Mouse (Mus musculus) splenic B cell, adult 2 months (primary cell): ENCODE measurements around the gene Pik3c2a.
A peak's percentile ranks its signal among the peaks of the same experiment; 100 is the strongest.
"Not testable (repeated sequence)": the region's sequence is repeated elsewhere in the genome, so short reads cannot be mapped to it uniquely, and the experiment has no call there.

Source experiments
- DNase-seq: peaks from one replicate; pipeline ENCODE4 v3.0.0-alpha.2; 2011; ENCODE audit warnings: low read depth, low spot score
- H3K27me3 ChIP-seq: 2 replicates; pipeline ENCODE4 v1.6.1; 2012; ENCODE audit warnings: mild to moderate bottlenecking, low read length, moderate library complexity, mixed read lengths; ENCODE audit not compliant: control insufficient read depth, poor library complexity, insufficient read depth, severe bottlenecking
- H3K36me3 ChIP-seq: 2 replicates; pipeline ENCODE4 v1.6.1; 2012; ENCODE audit warnings: mild to moderate bottlenecking, low read length, moderate library complexity, mixed read lengths; ENCODE audit not compliant: control insufficient read depth, poor library complexity, insufficient read depth, severe bottlenecking

Gene Pik3c2a

GRCm38 (mm10) chr7:116442226-116442625 is 1.0 kb downstream of the Pik3c2a start:
- Histone ChIP-seq H3K36me3 (no peaks in the 10 kb centered on the region), H3K27me3 (no peaks in the 10 kb centered on the region; the same call in 1 of the 2 replicates)
- no peak for DNase-seq

DNA sequence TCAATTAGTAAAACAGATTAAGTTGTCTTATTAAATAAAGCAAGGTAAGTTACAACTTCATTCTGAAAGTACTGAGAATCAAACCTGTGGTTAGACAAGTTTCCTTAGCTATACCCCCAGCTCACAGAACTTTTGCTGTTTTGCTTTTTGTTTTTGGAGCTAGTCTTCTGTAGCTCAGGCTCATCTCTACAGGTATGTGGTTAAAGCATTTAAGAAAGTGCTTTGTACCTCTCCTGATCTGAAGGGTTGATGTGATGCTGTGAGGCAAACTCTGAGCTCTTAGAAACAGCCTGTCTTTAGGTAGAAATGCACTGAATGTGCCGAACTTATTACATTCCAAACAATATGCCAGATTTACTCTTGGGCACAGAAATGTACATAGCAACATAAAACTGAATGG is 1.9 kb downstream of the Pik3c2a start:
- H3K27me3 ChIP-seq: no peaks in the 10 kb centered on the region; the same call in 1 of the 2 replicates
- DNase-seq: no peak
- H3K36me3 ChIP-seq: no peaks in the 10 kb centered on the region

GRCm38 (mm10) chr7:116431661-116432060 is 11.6 kb downstream of the Pik3c2a start:
- H3K27me3 ChIP-seq: no peaks in the 10 kb centered on the region
- H3K36me3 ChIP-seq: no peaks in the 10 kb centered on the region
- no peak for DNase-seq

- DNase-seq: no peak
- Histone ChIP-seq H3K36me3 (no peaks in the 10 kb centered on the region), H3K27me3 (no peaks in the 10 kb centered on the region)
Measured at GRCm38 (mm10) chr7:116430926-116431325, 12.3 kb downstream of the Pik3c2a start.

DNA sequence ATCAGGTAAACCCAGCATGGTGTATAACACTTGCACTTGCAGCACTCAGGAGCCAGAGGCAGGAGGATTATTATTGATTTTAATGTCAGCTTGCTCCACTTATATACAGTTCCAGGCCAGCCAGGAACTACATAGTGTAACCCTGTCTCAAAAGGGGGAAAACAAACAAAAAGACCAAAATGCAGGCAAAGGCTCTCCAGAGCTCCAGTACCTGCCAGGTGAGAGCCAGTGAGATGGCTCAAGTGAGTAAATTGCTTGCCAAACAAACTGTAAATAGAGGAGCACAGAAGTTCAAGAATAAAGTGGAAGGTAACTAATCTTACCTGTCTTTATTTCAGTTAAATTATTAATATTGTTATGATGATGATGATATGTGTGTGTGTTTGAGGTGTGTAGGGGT is 16.0 kb downstream of the Pik3c2a start:
- Histone ChIP-seq H3K36me3 (no peaks in the 10 kb centered on the region), H3K27me3 (no peaks in the 10 kb centered on the region)
- DNase-seq: no peak

- Histone ChIP-seq H3K36me3 (no peaks in the 10 kb centered on the region), H3K27me3 (no peaks in the 10 kb centered on the region)
- no peak for DNase-seq
Measured at GRCm38 (mm10) chr7:116425771-116426170, 17.5 kb downstream of the Pik3c2a start.

DNA sequence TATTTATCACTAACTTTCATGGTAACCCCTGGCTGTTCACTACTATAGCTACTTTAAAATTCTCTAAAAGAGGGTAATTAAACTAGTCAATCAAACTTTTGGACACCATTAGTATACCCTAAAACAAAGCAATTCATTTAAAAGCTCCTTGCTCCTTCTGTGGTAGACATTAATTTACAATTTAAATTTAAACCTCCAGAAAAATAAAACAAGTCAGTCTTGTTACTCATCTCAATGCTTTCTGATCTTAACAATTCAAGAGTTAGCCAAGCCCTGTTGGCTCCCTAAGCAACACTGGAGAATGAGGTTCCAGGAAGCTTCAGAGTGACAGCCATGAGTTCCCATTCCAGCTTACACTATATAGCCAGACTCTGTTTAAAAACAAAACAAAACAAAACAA is 22.2 kb downstream of the Pik3c2a start:
- Histone ChIP-seq H3K36me3 (0 out of 2 replicates have a peak, but pooled peaks cover under 1% of the 10 kb centered on the region), H3K27me3 (no peaks in the 10 kb centered on the region)
- DNase-seq: no peak

DNA sequence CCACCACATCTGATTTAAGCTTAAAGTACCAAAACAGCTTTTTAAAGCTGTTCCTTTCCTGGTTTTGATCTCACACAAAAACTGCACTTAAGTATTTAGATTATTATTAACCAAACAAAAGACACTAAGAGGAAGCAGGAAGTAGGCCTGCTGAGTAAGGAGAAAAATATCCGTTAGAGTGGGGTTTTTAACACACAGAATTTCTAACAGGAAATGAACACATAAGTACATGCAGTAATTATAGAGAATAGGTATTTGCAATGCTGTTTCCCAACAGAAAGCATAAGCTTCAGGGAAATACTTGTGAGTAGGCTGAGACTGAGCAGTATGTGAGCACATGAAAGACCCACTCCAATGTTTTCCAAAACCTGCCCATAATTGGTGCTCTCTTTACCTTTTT is 33.8 kb downstream of the Pik3c2a start:
- Histone ChIP-seq H3K27me3 (no peaks in the 10 kb centered on the region), H3K36me3 (no peaks in the 10 kb centered on the region)
- peak; percentile 30 for DNase-seq

DNA sequence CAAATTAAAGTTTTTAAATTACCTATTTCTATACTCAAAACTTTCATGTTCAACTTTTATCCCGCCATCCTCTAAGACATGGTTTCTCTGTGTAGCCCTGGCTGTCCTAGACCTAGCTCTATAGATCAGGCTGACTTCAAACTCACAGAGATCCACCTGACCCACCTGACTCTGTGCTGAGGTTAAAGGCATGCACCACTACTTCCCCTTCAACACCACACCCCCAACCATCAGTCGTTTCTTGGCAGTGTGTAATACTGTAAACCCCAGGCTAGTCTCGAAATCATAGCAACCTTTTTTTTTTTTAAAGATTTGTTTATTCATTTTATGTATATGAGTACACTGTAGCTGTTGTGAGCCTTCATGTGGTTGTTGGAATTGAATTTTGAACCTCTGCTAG is 50.9 kb downstream of the Pik3c2a start:
- DNase-seq: no peak
- H3K27me3 ChIP-seq: no peaks in the 10 kb centered on the region
- peaks cover 2% of the 10 kb centered on the region; the same call in 1 of the 2 replicates for H3K36me3 ChIP-seq

GRCm38 (mm10) chr7:116387389-116387788 is 55.9 kb downstream of the Pik3c2a start:
- not testable (repeated sequence) for DNase-seq, H3K36me3 ChIP-seq

GRCm38 (mm10) chr7:116379181-116379580 is 64.1 kb downstream of the Pik3c2a start:
- not testable (repeated sequence) for H3K36me3 ChIP-seq, H3K27me3 ChIP-seq
- DNase-seq: peak; percentile 4

More at GRCm38 (mm10) chr7:116387389-116387788, 55.9 kb downstream of the Pik3c2a start:
- H3K27me3 ChIP-seq: not testable (repeated sequence)

- H3K36me3 ChIP-seq: peaks cover 7% of the 10 kb centered on the region
- no peak for DNase-seq
- no peaks in the 10 kb centered on the region for H3K27me3 ChIP-seq
Measured at GRCm38 (mm10) chr7:116374284-116374683, 69.0 kb downstream of the Pik3c2a start.

GRCm38 (mm10) chr7:116336226-116336625 is 107.0 kb downstream of the Pik3c2a start:
- DNase-seq: peak; percentile 75
- 0 out of 2 replicates have a peak, but pooled peaks cover 5% of the 10 kb centered on the region for H3K36me3 ChIP-seq

DNA sequence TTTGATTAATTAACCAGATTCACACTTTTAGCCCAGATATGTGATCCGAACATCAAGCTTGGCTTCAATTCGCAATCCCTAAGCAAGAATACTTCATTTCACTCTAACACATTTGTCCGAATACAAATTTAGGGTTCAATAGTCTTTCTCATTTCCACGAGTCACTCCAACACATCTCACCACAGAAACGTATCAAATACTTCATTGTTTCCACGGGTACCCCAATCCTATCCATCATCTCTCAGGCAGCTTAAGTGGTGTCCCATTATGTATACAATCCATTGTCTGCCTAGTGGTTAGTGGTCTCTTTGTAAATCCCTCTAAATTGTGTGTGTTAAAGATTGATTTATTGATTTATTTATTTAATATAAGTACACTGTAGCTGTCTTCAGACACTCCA is 108.1 kb downstream of the Pik3c2a start:
- H3K27me3 ChIP-seq: no peaks in the 10 kb centered on the region
- peaks cover 10% of the 10 kb centered on the region; the same call in 1 of the 2 replicates for H3K36me3 ChIP-seq
- no peak for DNase-seq

More at GRCm38 (mm10) chr7:116336226-116336625, 107.0 kb downstream of the Pik3c2a start:
- no peaks in the 10 kb centered on the region for H3K27me3 ChIP-seq

DNA sequence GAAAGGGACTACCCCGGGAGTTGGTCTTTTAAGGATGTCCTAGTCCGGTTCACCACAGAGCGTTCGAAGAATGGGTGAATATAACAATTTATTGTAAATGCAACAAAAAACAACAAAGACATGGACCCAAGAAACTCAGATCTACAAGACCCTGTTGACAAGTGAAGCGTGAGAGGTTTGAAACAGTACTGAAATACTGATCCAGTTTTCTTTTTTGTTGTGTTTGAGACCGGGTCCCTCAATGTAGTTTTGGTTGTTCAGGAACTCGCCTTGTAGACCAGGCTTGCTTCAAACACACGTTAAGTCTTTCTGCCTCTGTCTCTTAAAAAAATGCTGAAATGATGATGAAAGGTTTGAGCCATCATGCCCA is 108.6 kb downstream of the Pik3c2a start:
- no peaks in the 10 kb centered on the region for H3K27me3 ChIP-seq
- DNase-seq: no peak
- H3K36me3 ChIP-seq: peaks cover 10% of the 10 kb centered on the region; the same call in 1 of the 2 replicates
